Mouse (Mus musculus): ENCODE results near the gene Tppp3. TPM values are rescaled to one million over a fixed set of nuclear protein-coding genes. Genes with fewer than 3 reads are reported as not detected.

Tppp3 gene
- polyA plus RNA-seq, 1 experiment, result 21.5 TPM

DNA sequence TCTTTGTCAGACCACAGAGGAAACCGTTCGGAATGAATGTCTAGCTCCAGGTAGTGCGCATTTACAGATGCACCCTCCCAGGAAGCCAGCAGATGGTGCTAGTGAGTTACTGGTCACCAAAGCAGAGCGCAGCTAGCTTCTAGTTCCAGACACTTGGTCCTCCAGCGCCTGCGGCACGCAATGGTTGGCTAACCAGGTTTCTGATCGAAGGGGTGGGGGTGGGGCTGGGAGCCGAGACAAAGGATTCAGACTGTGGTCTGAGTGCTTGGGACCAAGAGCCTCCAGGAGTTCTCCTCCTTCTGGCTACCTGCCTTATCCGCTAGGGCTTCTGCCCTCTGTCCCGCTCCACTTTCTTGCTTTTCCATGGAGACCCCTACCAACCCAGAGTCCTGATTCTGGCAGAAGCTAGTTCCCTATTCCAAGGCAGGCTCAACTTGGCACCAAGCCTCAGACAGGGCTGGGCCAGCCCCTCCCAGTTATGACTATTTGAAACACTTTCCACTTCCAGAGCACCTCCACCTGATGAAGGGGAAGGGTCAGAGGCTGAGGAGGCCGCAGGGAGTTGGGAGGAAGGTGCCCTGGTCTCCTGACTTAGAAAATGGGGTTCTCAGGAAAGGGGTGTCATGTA is 44.8 kb upstream of the Tppp3 start:
- peak; percentile 84; the same call in 1 of the 2 replicates for TF ChIP-seq CTCF (IDR thresholded peaks at IDR 0.05; ENCODE audit: control insufficient read depth, insufficient read depth, insufficient replicate concordance, low read depth, low read length)
- TF ChIP-seq POLR2A (IDR thresholded peaks at IDR 0.05; ENCODE audit: control insufficient read depth, low read depth, low read length), result no peak
- Histone ChIP-seq H3K36me3 (ENCODE audit: control insufficient read depth, insufficient read depth, low read length) (no peaks in the 10 kb centered on the region), H3K27me3 (ENCODE audit: control insufficient read depth, insufficient read depth, low read length) (no peaks in the 10 kb centered on the region; the same call in 1 of the 2 replicates), H3K27ac (ENCODE audit: control insufficient read depth, insufficient read depth, low read depth, low read length) (no peak overlapping the region), H3K4me1 (ENCODE audit: control insufficient read depth, insufficient read depth, low read length) (peaks cover 10% of the 10 kb centered on the region), H3K4me3 (ENCODE audit: control insufficient read depth, low read depth, low read length) (no peak overlapping the region)

DNA sequence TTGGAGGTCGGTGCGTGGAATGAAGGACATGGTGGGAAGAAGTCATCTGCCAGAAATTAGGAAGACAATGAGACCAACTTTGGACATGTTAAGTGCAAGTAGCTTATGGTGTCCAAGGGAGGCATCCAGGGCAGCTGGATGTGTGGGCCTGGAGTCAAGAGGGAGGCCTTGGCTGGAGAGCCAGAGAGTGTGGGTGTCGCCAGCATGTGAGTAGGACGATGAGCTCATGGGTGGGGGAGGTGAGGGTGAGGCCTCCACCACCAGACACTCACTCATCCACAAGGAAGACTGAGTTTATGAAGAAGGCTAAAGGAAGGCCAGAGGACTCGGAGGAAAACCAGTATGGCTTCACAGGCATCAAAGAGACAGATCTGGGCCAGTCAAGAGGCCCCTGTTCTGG is 43.3 kb upstream of the Tppp3 start:
- Histone ChIP-seq H3K36me3 (ENCODE audit: control insufficient read depth, insufficient read depth, low read length) (no peaks in the 10 kb centered on the region), H3K4me1 (ENCODE audit: control insufficient read depth, insufficient read depth, low read length) (peaks cover 10% of the 10 kb centered on the region), H3K27ac (ENCODE audit: control insufficient read depth, insufficient read depth, low read depth, low read length) (no peak overlapping the region), H3K4me3 (ENCODE audit: control insufficient read depth, low read depth, low read length) (no peak overlapping the region), H3K27me3 (ENCODE audit: control insufficient read depth, insufficient read depth, low read length) (no peaks in the 10 kb centered on the region; the same call in 1 of the 2 replicates)
- TF ChIP-seq CTCF (IDR thresholded peaks at IDR 0.05; ENCODE audit: control insufficient read depth, insufficient read depth, insufficient replicate concordance, low read depth, low read length), result no peak

DNA sequence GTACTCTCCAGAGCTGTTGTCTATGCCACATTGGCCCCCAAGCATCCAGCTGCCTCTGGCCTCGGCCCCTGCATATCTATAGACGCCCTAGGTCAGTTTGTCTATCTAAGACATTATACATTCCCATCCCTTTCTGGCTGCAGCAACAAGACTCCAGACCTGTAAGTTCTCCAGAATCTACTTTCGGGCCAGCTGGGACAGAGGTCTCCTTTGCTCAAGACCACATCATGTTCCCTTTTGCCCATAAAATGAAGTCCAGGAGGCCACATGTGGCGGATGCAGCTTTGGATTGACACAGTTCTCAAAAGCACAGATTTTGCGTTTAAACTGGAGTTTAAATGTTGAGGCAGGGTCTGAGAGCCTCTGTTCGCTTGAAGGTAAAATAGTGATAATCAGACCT is 42.9 kb upstream of the Tppp3 start:
- peaks cover 12% of the 10 kb centered on the region for H3K4me1 ChIP-seq (ENCODE audit: control insufficient read depth, insufficient read depth, low read length)
- TF ChIP-seq POLR2A (IDR thresholded peaks at IDR 0.05; ENCODE audit: control insufficient read depth, low read depth, low read length) (no peak), CTCF (IDR thresholded peaks at IDR 0.05; ENCODE audit: control insufficient read depth, insufficient read depth, insufficient replicate concordance, low read depth, low read length) (no peak)

DNA sequence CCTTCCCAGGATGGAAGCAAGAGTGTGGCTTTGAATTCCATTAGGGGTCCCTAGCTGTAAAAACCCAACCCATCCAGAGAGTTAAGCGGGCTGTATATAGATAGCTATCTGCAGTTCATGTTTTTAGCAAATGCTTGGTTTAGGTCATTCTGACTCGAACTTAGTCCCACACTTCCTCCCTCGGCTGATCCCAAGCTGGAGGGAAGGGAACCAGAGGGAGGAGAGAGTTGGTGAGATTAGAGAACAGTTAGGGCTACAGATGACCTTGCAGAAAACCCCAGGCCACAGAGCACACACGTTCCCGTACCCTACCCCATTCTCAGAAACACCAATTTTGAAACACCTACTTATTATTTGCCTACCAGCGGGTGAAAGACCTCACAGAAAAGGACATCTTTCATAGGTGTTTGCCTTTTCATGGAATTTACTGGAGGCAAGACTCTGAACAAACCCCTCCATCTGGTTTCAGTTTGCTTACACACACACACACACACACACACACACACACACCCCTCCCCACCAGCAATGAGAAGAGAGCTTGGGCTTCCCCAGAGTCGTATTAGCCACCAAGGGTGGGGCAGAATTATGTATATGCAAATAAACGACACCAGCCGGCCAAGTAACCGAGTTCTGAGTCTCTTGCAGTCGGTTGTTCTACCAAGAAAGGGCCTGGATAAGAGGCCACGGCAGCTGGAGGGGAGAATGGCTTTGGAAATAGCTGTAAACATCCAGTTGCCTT is 38.8 kb upstream of the Tppp3 start:
- H3K27ac ChIP-seq (ENCODE audit: control insufficient read depth, insufficient read depth, low read depth, low read length), result peak overlapping the region; percentile 43; the same call in 1 of the 2 replicates
- TF ChIP-seq CTCF (IDR thresholded peaks at IDR 0.05; ENCODE audit: control insufficient read depth, insufficient read depth, insufficient replicate concordance, low read depth, low read length) (no peak), POLR2A (IDR thresholded peaks at IDR 0.05; ENCODE audit: control insufficient read depth, low read depth, low read length) (no peak)
- no peak overlapping the region for H3K4me3 ChIP-seq (ENCODE audit: control insufficient read depth, low read depth, low read length)
- no peaks in the 10 kb centered on the region for H3K27me3 ChIP-seq (ENCODE audit: control insufficient read depth, insufficient read depth, low read length)
- H3K36me3 ChIP-seq (ENCODE audit: control insufficient read depth, insufficient read depth, low read length), result no peaks in the 10 kb centered on the region
- peaks cover 2% of the 10 kb centered on the region; the same call in 1 of the 2 replicates for H3K4me1 ChIP-seq (ENCODE audit: control insufficient read depth, insufficient read depth, low read length)

More for the DNA sequence above, 42.9 kb upstream of the Tppp3 start:
- Histone ChIP-seq H3K27me3 (ENCODE audit: control insufficient read depth, insufficient read depth, low read length) (no peaks in the 10 kb centered on the region; the same call in 1 of the 2 replicates), H3K36me3 (ENCODE audit: control insufficient read depth, insufficient read depth, low read length) (no peaks in the 10 kb centered on the region), H3K4me3 (ENCODE audit: control insufficient read depth, low read depth, low read length) (no peak overlapping the region), H3K27ac (ENCODE audit: control insufficient read depth, insufficient read depth, low read depth, low read length) (peak overlapping the region; percentile 23)

DNA sequence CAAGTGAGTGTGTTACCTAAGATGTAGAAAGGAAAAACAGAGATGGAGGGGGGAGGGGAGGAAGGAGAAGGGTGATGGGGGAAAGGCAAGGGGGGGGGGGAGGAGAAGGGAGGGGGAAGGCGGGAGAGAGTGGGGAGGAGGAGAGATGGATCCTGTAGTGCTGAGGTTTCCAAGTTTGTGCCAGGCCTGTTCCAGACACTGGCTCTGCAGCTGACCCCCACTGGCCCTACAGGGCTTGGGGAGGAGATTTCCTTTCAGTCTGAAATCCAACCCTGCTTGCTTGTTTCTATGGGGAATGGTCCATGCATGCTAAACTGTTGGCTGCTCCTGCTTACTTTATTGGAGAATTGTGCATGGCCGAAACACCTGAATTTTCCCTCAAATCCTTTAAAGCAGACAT is 37.4 kb upstream of the Tppp3 start:
- TF ChIP-seq POLR2A (IDR thresholded peaks at IDR 0.05; ENCODE audit: control insufficient read depth, low read depth, low read length), result no peak
- TF ChIP-seq CTCF (IDR thresholded peaks at IDR 0.05; ENCODE audit: control insufficient read depth, insufficient read depth, insufficient replicate concordance, low read depth, low read length), result no peak
- H3K27me3 ChIP-seq (ENCODE audit: control insufficient read depth, insufficient read depth, low read length), result no peaks in the 10 kb centered on the region
- peaks cover 2% of the 10 kb centered on the region; the same call in 1 of the 2 replicates for H3K4me1 ChIP-seq (ENCODE audit: control insufficient read depth, insufficient read depth, low read length)
- H3K4me3 ChIP-seq (ENCODE audit: control insufficient read depth, low read depth, low read length), result no peak overlapping the region
- H3K27ac ChIP-seq (ENCODE audit: control insufficient read depth, insufficient read depth, low read depth, low read length), result peak overlapping the region; percentile 59
- H3K36me3 ChIP-seq (ENCODE audit: control insufficient read depth, insufficient read depth, low read length), result no peaks in the 10 kb centered on the region

DNA sequence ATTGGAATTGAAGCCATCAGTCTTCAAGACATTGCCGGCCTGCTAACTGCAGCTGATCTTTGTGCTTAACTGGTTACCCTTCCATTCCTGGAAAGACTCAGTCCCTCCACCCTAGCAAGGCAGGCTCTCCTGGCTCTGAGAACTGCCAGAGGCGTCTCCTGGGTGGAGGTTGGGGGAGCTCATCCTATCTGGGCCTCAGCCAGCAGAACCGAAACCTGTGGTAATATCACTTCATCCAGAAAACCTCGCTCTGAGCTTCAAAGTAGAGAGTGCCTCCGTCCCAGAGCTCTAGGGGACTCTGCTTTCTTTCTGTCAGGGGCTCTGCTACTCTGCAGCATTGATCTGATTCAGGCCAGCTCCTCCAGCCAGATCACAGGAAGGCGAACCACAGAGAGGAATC is 35.7 kb upstream of the Tppp3 start:
- peaks cover 2% of the 10 kb centered on the region; the same call in 1 of the 2 replicates for H3K4me1 ChIP-seq (ENCODE audit: control insufficient read depth, insufficient read depth, low read length)
- TF ChIP-seq POLR2A (IDR thresholded peaks at IDR 0.05; ENCODE audit: control insufficient read depth, low read depth, low read length) (no peak), CTCF (IDR thresholded peaks at IDR 0.05; ENCODE audit: control insufficient read depth, insufficient read depth, insufficient replicate concordance, low read depth, low read length) (no peak)

DNA sequence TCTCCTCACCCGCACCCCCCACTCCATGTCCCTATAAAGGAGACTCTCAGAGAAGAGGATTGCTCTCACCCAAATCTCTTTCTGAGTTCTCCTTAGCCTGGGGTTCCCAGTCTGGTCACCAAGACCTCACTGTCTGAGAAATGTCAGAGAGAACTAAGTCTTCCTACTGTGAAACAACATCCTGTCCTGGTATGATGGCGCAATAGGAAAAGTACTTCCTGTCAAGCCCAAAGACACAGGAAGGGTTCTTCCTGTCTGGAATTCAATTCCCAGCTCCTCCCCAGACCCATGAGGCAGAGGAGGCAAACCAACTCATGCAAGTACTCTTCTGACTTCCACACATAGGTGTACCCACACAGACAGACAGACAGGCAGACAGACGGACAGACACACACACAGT is 33.3 kb upstream of the Tppp3 start:
- Histone ChIP-seq H3K4me3 (ENCODE audit: control insufficient read depth, low read depth, low read length) (no peak overlapping the region), H3K27ac (ENCODE audit: control insufficient read depth, insufficient read depth, low read depth, low read length) (no peak overlapping the region)

More for the DNA sequence above, 35.7 kb upstream of the Tppp3 start:
- no peaks in the 10 kb centered on the region for H3K36me3 ChIP-seq (ENCODE audit: control insufficient read depth, insufficient read depth, low read length)
- H3K4me3 ChIP-seq (ENCODE audit: control insufficient read depth, low read depth, low read length), result no peak overlapping the region
- no peaks in the 10 kb centered on the region for H3K27me3 ChIP-seq (ENCODE audit: control insufficient read depth, insufficient read depth, low read length)
- no peak overlapping the region for H3K27ac ChIP-seq (ENCODE audit: control insufficient read depth, insufficient read depth, low read depth, low read length)

More for the DNA sequence above, 33.3 kb upstream of the Tppp3 start:
- no peaks in the 10 kb centered on the region for H3K36me3 ChIP-seq (ENCODE audit: control insufficient read depth, insufficient read depth, low read length)
- H3K4me1 ChIP-seq (ENCODE audit: control insufficient read depth, insufficient read depth, low read length), result peaks cover 1% of the 10 kb centered on the region; the same call in 1 of the 2 replicates
- no peak for TF ChIP-seq POLR2A (IDR thresholded peaks at IDR 0.05; ENCODE audit: control insufficient read depth, low read depth, low read length)
- TF ChIP-seq CTCF (IDR thresholded peaks at IDR 0.05; ENCODE audit: control insufficient read depth, insufficient read depth, insufficient replicate concordance, low read depth, low read length), result no peak
- H3K27me3 ChIP-seq (ENCODE audit: control insufficient read depth, insufficient read depth, low read length), result no peaks in the 10 kb centered on the region

Measured in testis, adult 2 months (tissue).